ENCODE assay signal across 8 mouse cellular contexts in genomic region chr6:29348371-29348724, GRCm38 (mm10). TPM values are rescaled to one million over a fixed set of nuclear protein-coding genes. Genes with fewer than 3 reads are reported as not detected.
A peak's percentile ranks its signal among the peaks of the same experiment; 100 is the strongest.
DNase-seq lines count a peak whose midpoint lies in the region; ATAC-seq and TF ChIP-seq lines count a peak whose summit lies in the region.

No protein-coding gene starts in this region.

- under 1% methylated on average over 15 of the region's 15 CpGs for WGBS in liver, adult 2 months
- WGBS in embryonic facial prominence, embryonic 12.5 days, result 1% methylated on average over 15 of the region's 15 CpGs
- under 1% methylated on average over 15 of the region's 15 CpGs for WGBS in hindbrain, postnatal 0 days
- WGBS in midbrain, embryonic 16.5 days, result under 1% methylated on average over 15 of the region's 15 CpGs

- no peaks in the 10 kb centered on the region for H3K9me3 ChIP-seq in embryonic facial prominence, embryonic 12.5 days
- no peaks in the 10 kb centered on the region for H3K9me3 ChIP-seq in hindbrain, postnatal 0 days (ENCODE audit: low read length)
- H3K9me3 ChIP-seq in midbrain, embryonic 16.5 days (replicated peaks; ENCODE audit: control insufficient read depth, low read length, poor library complexity, severe bottlenecking), result no peaks in the 10 kb centered on the region

- no peaks in the 10 kb centered on the region for H3K27me3 ChIP-seq in liver, adult 2 months (ENCODE audit: control insufficient read depth, insufficient read depth, low read length)
- H3K27me3 ChIP-seq in embryonic facial prominence, embryonic 12.5 days, result no peaks in the 10 kb centered on the region
- no peaks in the 10 kb centered on the region for H3K27me3 ChIP-seq in hindbrain, postnatal 0 days (ENCODE audit: insufficient read depth, low read length)
- H3K27me3 ChIP-seq in midbrain, embryonic 16.5 days (ENCODE audit: control insufficient read depth, insufficient read depth, low read depth, low read length), result no peaks in the 10 kb centered on the region

- ATAC-seq in embryonic facial prominence, embryonic 12.5 days (ENCODE audit: insufficient number of reproducible peaks, insufficient read depth, low FRiP score, low TSS enrichment), result no peak
- ATAC-seq in hindbrain, postnatal 0 days, result no peak
- ATAC-seq in midbrain, embryonic 16.5 days, result no peak; the same call in 1 of the 2 replicates

- H3K9ac ChIP-seq in liver, adult 2 months (ENCODE audit: low read depth, low read length), result peak overlapping the region; percentile 89
- peak overlapping the region; percentile 89 for H3K9ac ChIP-seq in embryonic facial prominence, embryonic 12.5 days
- peak overlapping the region; percentile 73 for H3K9ac ChIP-seq in hindbrain, postnatal 0 days (replicated peaks; ENCODE audit: low read length)
- peak overlapping the region; percentile 75 for H3K9ac ChIP-seq in midbrain, embryonic 16.5 days (ENCODE audit: low read depth, low read length)

- peak overlapping the region; percentile 64 for H3K27ac ChIP-seq in liver, adult 2 months (replicated peaks; ENCODE audit: insufficient read depth, low read depth, low read length)
- H3K27ac ChIP-seq in embryonic facial prominence, embryonic 12.5 days, result peak overlapping the region; percentile 86
- H3K27ac ChIP-seq in hindbrain, postnatal 0 days, result peak overlapping the region; percentile 59; the same call in 1 of the 2 replicates
- H3K27ac ChIP-seq in midbrain, embryonic 16.5 days (ENCODE audit: low read length), result peak overlapping the region; percentile 78

- peaks cover 9% of the 10 kb centered on the region for H3K4me1 ChIP-seq in liver, adult 2 months (ENCODE audit: control insufficient read depth, insufficient read depth, low read length)
- peaks cover 4% of the 10 kb centered on the region for H3K4me1 ChIP-seq in embryonic facial prominence, embryonic 12.5 days
- peaks cover 6% of the 10 kb centered on the region; the same call in 1 of the 2 replicates for H3K4me1 ChIP-seq in hindbrain, postnatal 0 days (ENCODE audit: insufficient read depth, low read length)
- H3K4me1 ChIP-seq in midbrain, embryonic 16.5 days (ENCODE audit: control insufficient read depth, insufficient read depth, low read length), result peaks cover 15% of the 10 kb centered on the region

- peak overlapping the region; percentile 60 for H3K4me2 ChIP-seq in embryonic facial prominence, embryonic 12.5 days (replicated peaks)
- H3K4me2 ChIP-seq in hindbrain, postnatal 0 days (ENCODE audit: low read depth, low read length), result peak overlapping the region; percentile 89
- peak overlapping the region; percentile 87 for H3K4me2 ChIP-seq in midbrain, embryonic 16.5 days (ENCODE audit: low read length)

- H3K36me3 ChIP-seq in liver, adult 2 months (ENCODE audit: control insufficient read depth, insufficient read depth, low read length), result no peaks in the 10 kb centered on the region
- H3K36me3 ChIP-seq in embryonic facial prominence, embryonic 12.5 days, result no peaks in the 10 kb centered on the region
- no peaks in the 10 kb centered on the region for H3K36me3 ChIP-seq in hindbrain, postnatal 0 days (ENCODE audit: insufficient read depth, low read length)
- no peaks in the 10 kb centered on the region for H3K36me3 ChIP-seq in midbrain, embryonic 16.5 days (ENCODE audit: control insufficient read depth, insufficient read depth, low read length)

- H3K79me2 ChIP-seq in liver, adult 2 months (ENCODE audit: control insufficient read depth, insufficient read depth, low read length), result peaks cover 14% of the 10 kb centered on the region; the same call in 1 of the 2 replicates

- TF ChIP-seq CTCF in liver, adult 2 months (IDR thresholded peaks at IDR 0.05; ENCODE audit: low read depth, low read length), result no peak
- no peak for TF ChIP-seq CTCF in hindbrain, postnatal 0 days (IDR thresholded peaks at IDR 0.05; ENCODE audit: low read depth)

- DNase-seq in liver, adult 2 months (ENCODE audit: extremely low read depth, low read depth, low spot score), result peak; percentile 48
- no peak for DNase-seq in liver
- DNase-seq in hindbrain, postnatal 0 days (ENCODE audit: low spot score), result no peak
- DNase-seq in adipocyte (ENCODE audit: low spot score), result no peak
- no peak for DNase-seq in frontal cortex, postnatal 14 days (ENCODE audit: low spot score in 2 of 2)
- no peak for DNase-seq in urinary bladder, adult 18-20 months (ENCODE audit: low spot score in 2 of 2)

- no peak for TF ChIP-seq POLR2A in liver, adult 2 months (IDR thresholded peaks at IDR 0.05; ENCODE audit: extremely low read depth, insufficient read depth, low read length)

- H3K4me3 ChIP-seq in liver, adult 2 months (ENCODE audit: insufficient read depth, low read depth, low read length), result peak overlapping the region; percentile 87
- H3K4me3 ChIP-seq in embryonic facial prominence, embryonic 12.5 days, result peak overlapping the region; percentile 92
- peak overlapping the region; percentile 80 for H3K4me3 ChIP-seq in hindbrain, postnatal 0 days (ENCODE audit: low read length)
- peak overlapping the region; percentile 93 for H3K4me3 ChIP-seq in midbrain, embryonic 16.5 days (ENCODE audit: low read depth, low read length)

RNA-seq across cellular contexts. Expression of gene Calu, which starts 0.5 kb away (rescaled TPM):
- total RNA-seq in liver, adult 2 months (2014; rRNA removed), result 113 and 125 TPM in 2 replicates
- 21.9 and 27.1 TPM in 2 replicates for polyA plus RNA-seq in liver, adult 2 months (2012; rRNA removed)
- 314 and 332 TPM in 2 replicates for polyA plus RNA-seq in embryonic facial prominence, embryonic 12.5 days (2016; fragmentation: Nextera tagmentation; extraction: Ambion mirVana)
- total RNA-seq in hindbrain, postnatal 0 days (2014; rRNA removed), result 117 and 119 TPM in 2 replicates
- 131 and 135 TPM in 2 replicates for polyA plus RNA-seq in hindbrain, postnatal 0 days (2015; fragmentation: Nextera tagmentation; extraction: Ambion mirVana)
- 160 and 163 TPM in 2 replicates for polyA plus RNA-seq in midbrain, embryonic 16.5 days (2015; fragmentation: Nextera tagmentation; extraction: Ambion mirVana)

RNA-seq across cellular contexts. Expression of gene Fam71f1, which starts 29.4 kb away (rescaled TPM):
- not detected in 2 replicates for total RNA-seq in liver, adult 2 months (2014; rRNA removed)
- not detected in 2 replicates for polyA plus RNA-seq in liver, adult 2 months (2012; rRNA removed)
- 0.17 and 0.31 TPM in 2 replicates for polyA plus RNA-seq in embryonic facial prominence, embryonic 12.5 days (2016; fragmentation: Nextera tagmentation; extraction: Ambion mirVana)
- not detected in 2 replicates for total RNA-seq in hindbrain, postnatal 0 days (2014; rRNA removed)
- polyA plus RNA-seq in hindbrain, postnatal 0 days (2015; fragmentation: Nextera tagmentation; extraction: Ambion mirVana), result 0.13 TPM in 1 of 2 replicates, not detected in the other
- not detected in 2 replicates for polyA plus RNA-seq in midbrain, embryonic 16.5 days (2015; fragmentation: Nextera tagmentation; extraction: Ambion mirVana)

RNA-seq across cellular contexts. Expression of gene Opn1sw, which starts 39.9 kb away (rescaled TPM):
- total RNA-seq in liver, adult 2 months (2014; rRNA removed), result 0.09 and 0.20 TPM in 2 replicates
- 0.15 and 1.1 TPM in 2 replicates for polyA plus RNA-seq in liver, adult 2 months (2012; rRNA removed)
- polyA plus RNA-seq in embryonic facial prominence, embryonic 12.5 days (2016; fragmentation: Nextera tagmentation; extraction: Ambion mirVana), result 0.61 and 0.90 TPM in 2 replicates
- total RNA-seq in hindbrain, postnatal 0 days (2014; rRNA removed), result 2.2 TPM in 1 of 2 replicates, not detected in the other
- polyA plus RNA-seq in hindbrain, postnatal 0 days (2015; fragmentation: Nextera tagmentation; extraction: Ambion mirVana), result 0.44 and 0.63 TPM in 2 replicates
- 0.23 and 0.34 TPM in 2 replicates for polyA plus RNA-seq in midbrain, embryonic 16.5 days (2015; fragmentation: Nextera tagmentation; extraction: Ambion mirVana)

RNA-seq across cellular contexts. Expression of gene Ccdc136, which starts 47.8 kb away (rescaled TPM):
- total RNA-seq in liver, adult 2 months (2014; rRNA removed), result under 0.01 and 0.09 TPM in 2 replicates
- 0.11 and 0.34 TPM in 2 replicates for polyA plus RNA-seq in liver, adult 2 months (2012; rRNA removed)
- 26.6 and 26.9 TPM in 2 replicates for polyA plus RNA-seq in embryonic facial prominence, embryonic 12.5 days (2016; fragmentation: Nextera tagmentation; extraction: Ambion mirVana)
- total RNA-seq in hindbrain, postnatal 0 days (2014; rRNA removed), result 58.1 and 79.4 TPM in 2 replicates
- polyA plus RNA-seq in hindbrain, postnatal 0 days (2015; fragmentation: Nextera tagmentation; extraction: Ambion mirVana), result 56.4 and 62.0 TPM in 2 replicates
- polyA plus RNA-seq in midbrain, embryonic 16.5 days (2015; fragmentation: Nextera tagmentation; extraction: Ambion mirVana), result 38.6 and 46.5 TPM in 2 replicates
